Mouse (Mus musculus) liver, postnatal 0 days (tissue): Measurements from ENCODE around the gene Pik3c2g. TPM values are rescaled to one million over a fixed set of nuclear protein-coding genes. Genes with fewer than 3 reads are reported as not detected.

Experiments
- ATAC-seq: fragments of 200-750 bp; cut with Nextera tagmentation; 2 replicates; pipeline ENCODE4 v1.8.0; 2017; ENCODE audit warnings: mild to moderate bottlenecking, moderate library complexity
- DNase-seq: peaks from one replicate; pipeline ENCODE4 v3.0.0-alpha.2; 2016
- H3K27ac ChIP-seq: fragments of 300-500 bp; sonication (generic); 2 replicates; pipeline ENCODE4 v1.5.1; 2014; ENCODE audit warnings: antibody characterized with exemption, moderate library complexity, mild to moderate bottlenecking, low read depth
- H3K27me3 ChIP-seq: fragments of 300-500 bp; sonication (generic); 2 replicates; pipeline ENCODE4 v1.6.1; 2014; ENCODE audit warnings: low read length, control low read depth, mixed read lengths; ENCODE audit not compliant: insufficient read depth
- H3K36me3 ChIP-seq: fragments of 300-500 bp; sonication (generic); replicated peaks from 2 replicates; pipeline ENCODE4 v1.6.1; 2014; ENCODE audit warnings: mild to moderate bottlenecking, control low read depth, low read length, moderate library complexity, mixed read lengths; ENCODE audit not compliant: insufficient read depth
- H3K4me1 ChIP-seq: fragments of 300-500 bp; sonication (generic); 2 replicates; pipeline ENCODE4 v1.6.1; 2014; ENCODE audit warnings: antibody characterized with exemption, mild to moderate bottlenecking, control low read depth; ENCODE audit not compliant: insufficient read depth
- H3K4me2 ChIP-seq: fragments of 300-500 bp; sonication (generic); 2 replicates; pipeline ENCODE4 v1.6.1; 2014; ENCODE audit warnings: low read depth, mild to moderate bottlenecking, low read length, moderate library complexity, mixed read lengths
- H3K4me3 ChIP-seq: fragments of 300-500 bp; sonication (generic); 2 replicates; pipeline ENCODE4 v1.5.1; 2014; ENCODE audit warnings: low read depth, low read length
- H3K9ac ChIP-seq: fragments of 300-500 bp; sonication (generic); replicated peaks from 2 replicates; pipeline ENCODE4 v1.6.1; 2014; ENCODE audit warnings: mild to moderate bottlenecking, moderate library complexity
- H3K9me3 ChIP-seq: fragments of 300-500 bp; sonication (generic); 2 replicates; pipeline ENCODE4 v1.6.1; 2016; ENCODE audit warnings: mild to moderate bottlenecking, control low read depth, low read length, mixed read lengths
- CTCF ChIP-seq: sonication (generic); IDR thresholded peaks from 2 replicates; pipeline ENCODE4 v1.5.1; 2016; ENCODE audit warnings: antibody characterized with exemption, low read depth
- EP300 ChIP-seq: IDR thresholded peaks from 2 replicates; pipeline ENCODE4 v1.6.1; 2016; ENCODE audit warnings: antibody characterized with exemption, low read depth, mild to moderate bottlenecking
- WGBS: fragments of 180-500 bp; shearing (Covaris S2); extraction: QIAGEN DNeasy Blood & Tissue Kit; methylation state at CpG from one replicate; pipeline ENCODE4 v1.1.7; 2014; ENCODE audit not compliant: insufficient replicate concordance; 5-methylcytosine and 5-hydroxymethylcytosine counted together
- polyA plus RNA-seq: library from polyadenylated mRNA; unstranded; fragments of >200 nt; fragmentation: Nextera tagmentation; extraction: Ambion mirVana; gene quantifications from 2 replicates; pipeline ENCODE4 v1.2.1, GENCODE M21; 2015

Gene Pik3c2g
- polyA plus RNA-seq, 1 experiment from 2014 or later = 5.6 TPM

DNA sequence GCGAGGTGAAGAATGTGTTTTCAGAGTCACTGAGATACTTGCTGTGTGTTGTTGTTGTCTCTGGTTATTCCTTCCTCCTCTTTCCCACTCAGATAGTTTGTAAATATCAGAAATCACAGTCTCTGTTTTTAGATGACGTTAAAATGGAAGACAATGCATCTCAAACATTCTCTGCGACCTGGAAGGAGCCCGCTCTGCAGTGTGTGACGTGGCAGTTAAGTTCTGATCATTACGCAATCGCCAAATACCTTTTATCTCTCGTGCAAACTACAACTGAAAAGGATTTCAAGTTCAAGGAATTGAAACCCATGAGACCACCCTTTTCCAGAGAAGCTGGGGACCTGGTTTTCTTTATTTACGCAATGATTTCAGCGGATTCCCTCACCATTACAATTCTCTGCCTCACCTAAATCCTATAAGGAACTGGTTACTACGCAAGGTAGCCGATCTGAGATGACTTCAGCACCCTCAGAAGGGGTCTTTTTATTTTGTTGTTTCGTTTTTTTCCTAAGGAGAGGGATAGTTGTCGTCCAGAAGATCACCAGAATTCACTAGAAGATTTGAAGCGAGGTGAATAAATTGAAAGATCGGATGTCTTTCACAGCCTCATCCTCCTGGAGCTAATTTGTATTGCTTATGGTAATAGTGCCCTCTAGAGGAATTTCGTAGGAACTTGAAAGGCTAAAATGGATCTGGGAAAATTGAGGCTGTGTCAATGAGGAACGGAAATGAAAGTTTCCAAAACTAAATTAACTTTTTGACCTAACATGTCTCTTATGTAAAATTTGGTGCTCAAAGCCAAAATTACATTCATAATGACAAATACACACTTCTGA is 9.8 kb upstream of the Pik3c2g start:
- H3K36me3 ChIP-seq = no peaks in the 10 kb centered on the region
- H3K4me2 ChIP-seq = peak overlapping the region; percentile 68
- H3K9me3 ChIP-seq = no peaks in the 10 kb centered on the region
- TF ChIP-seq EP300 (no peak), CTCF (peak; percentile 65)
- H3K27me3 ChIP-seq = no peaks in the 10 kb centered on the region
- ATAC-seq = peak; percentile 62
- DNase-seq = no peak
- peak overlapping the region; percentile 32 for H3K4me3 ChIP-seq
- no peak overlapping the region for H3K9ac ChIP-seq
- 38% methylated on average over 18 of the region's 18 CpGs for WGBS
- no peaks in the 10 kb centered on the region for H3K4me1 ChIP-seq
- H3K27ac ChIP-seq = no peak overlapping the region

DNA sequence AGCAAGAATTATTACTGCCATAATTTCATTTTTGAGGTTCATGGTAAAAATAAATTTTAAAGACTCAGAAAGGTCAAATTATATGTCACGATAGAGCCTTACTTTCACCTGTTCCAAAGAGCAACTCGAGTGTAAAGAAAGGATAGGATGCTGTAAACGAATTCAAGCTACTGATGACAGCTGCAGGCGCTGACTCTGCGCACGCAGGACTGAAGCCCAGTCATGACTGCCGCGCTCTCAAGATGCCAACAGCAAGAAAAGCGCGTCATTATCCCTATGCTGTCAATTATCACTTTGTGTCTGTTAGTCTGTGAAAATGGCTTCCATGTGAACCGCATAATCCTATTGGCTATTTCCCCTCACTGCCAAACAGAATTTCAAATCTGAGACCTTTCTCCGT is 457 bp downstream of the Pik3c2g start:
- no peak for TF ChIP-seq CTCF
- TF ChIP-seq EP300 = no peak
- Histone ChIP-seq H3K4me2 (peak overlapping the region; percentile 46), H3K36me3 (no peaks in the 10 kb centered on the region), H3K4me1 (0 out of 2 replicates have a peak, but pooled peaks cover 5% of the 10 kb centered on the region), H3K4me3 (peak overlapping the region; percentile 38), H3K9ac (peak overlapping the region; percentile 53), H3K27me3 (no peaks in the 10 kb centered on the region), H3K27ac (peak overlapping the region; percentile 84), H3K9me3 (no peaks in the 10 kb centered on the region)
- peak; percentile 16 for DNase-seq
- 63% methylated on average over 12 of the region's 12 CpGs for WGBS
- peak; percentile 27 for ATAC-seq

DNA sequence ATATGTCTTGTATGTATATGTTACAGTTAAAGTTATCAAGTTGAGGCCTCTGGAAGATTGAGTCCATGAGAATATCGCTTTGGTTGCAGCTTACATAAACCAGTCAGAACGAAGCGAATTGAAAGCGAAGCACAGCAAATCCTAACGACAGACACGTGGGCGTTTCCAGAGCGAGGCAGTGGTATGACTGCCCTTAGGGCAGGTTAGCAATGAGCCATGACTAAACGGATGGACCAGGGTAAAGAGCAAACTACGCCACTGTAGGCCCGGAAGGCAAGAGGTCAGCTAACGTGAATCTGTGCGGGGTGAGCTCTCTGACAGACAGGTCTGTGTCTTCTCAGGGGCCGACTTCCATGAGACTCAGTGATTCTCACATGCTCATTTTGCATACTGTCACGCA is 1.4 kb downstream of the Pik3c2g start:
- Histone ChIP-seq H3K9me3 (no peaks in the 10 kb centered on the region), H3K4me1 (0 out of 2 replicates have a peak, but pooled peaks cover 5% of the 10 kb centered on the region), H3K27ac (peak overlapping the region; percentile 84), H3K4me3 (no peak overlapping the region), H3K27me3 (no peaks in the 10 kb centered on the region), H3K36me3 (no peaks in the 10 kb centered on the region), H3K4me2 (0 out of 2 replicates have a peak overlapping the region, but pooled peaks have one; percentile 46), H3K9ac (no peak overlapping the region)
- TF ChIP-seq CTCF = no peak
- TF ChIP-seq EP300 = no peak
- DNase-seq (peak; percentile 60), ATAC-seq (peak; percentile 86)
- WGBS = 61% methylated on average over 15 of the region's 15 CpGs

DNA sequence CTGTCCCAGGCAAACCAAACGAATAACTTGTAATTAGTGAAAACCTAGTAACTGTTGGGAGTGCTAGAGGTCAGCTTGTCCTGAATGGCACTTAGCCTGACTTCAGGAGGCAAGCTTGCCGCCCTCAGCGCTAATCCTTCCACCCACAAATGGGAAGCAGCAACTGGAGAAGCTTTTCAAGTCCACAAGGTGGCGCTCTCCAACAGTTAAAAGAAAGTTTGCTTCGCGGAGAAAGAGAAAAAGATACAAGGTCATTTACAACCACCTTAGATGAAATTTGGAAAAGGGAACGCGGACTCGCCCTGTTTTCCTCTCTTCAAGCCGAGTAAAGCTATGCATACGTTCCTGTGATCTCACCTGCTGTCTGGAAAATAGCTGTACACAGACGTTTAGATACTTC is 2.3 kb downstream of the Pik3c2g start:
- TF ChIP-seq EP300 (0 out of 2 replicates have a peak, but pooled peaks have one; percentile 12), CTCF (peak; percentile 73)
- no peak overlapping the region for H3K4me3 ChIP-seq
- peak overlapping the region; percentile 42 for H3K4me2 ChIP-seq
- DNase-seq (peak; percentile 37), ATAC-seq (no peak)
- 11% methylated on average over 12 of the region's 12 CpGs for WGBS
- H3K4me1 ChIP-seq = 0 out of 2 replicates have a peak, but pooled peaks cover 5% of the 10 kb centered on the region
- no peaks in the 10 kb centered on the region for H3K27me3 ChIP-seq
- peak overlapping the region; percentile 72 for H3K27ac ChIP-seq
- H3K9ac ChIP-seq = no peak overlapping the region
- no peaks in the 10 kb centered on the region for H3K36me3 ChIP-seq
- no peaks in the 10 kb centered on the region for H3K9me3 ChIP-seq

DNA sequence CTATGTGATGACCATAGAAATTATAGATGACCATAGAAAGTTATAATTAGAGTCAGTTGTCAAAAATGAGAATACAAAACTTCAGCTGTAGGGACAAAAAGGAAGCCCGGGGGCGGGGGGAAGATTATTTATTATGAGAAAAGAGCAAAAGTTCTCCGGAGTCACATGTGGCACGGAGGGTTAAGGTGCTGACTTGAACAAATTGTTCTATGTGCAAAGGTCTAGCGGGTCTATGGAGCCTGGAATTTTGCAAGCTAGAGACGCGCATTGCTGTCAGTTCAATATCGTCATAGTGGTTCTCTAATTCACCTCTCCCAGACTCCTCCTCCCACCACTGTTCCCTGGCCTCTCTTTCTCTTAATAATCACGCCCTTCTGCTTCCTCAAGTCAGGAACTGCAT is 2.8 kb downstream of the Pik3c2g start:
- ATAC-seq = peak; percentile 50
- TF ChIP-seq EP300 (no peak), CTCF (no peak)
- Histone ChIP-seq H3K4me2 (peak overlapping the region; percentile 42), H3K9ac (no peak overlapping the region), H3K36me3 (no peaks in the 10 kb centered on the region), H3K9me3 (no peaks in the 10 kb centered on the region), H3K27ac (peak overlapping the region; percentile 72), H3K27me3 (no peaks in the 10 kb centered on the region), H3K4me3 (no peak overlapping the region), H3K4me1 (0 out of 2 replicates have a peak, but pooled peaks cover 5% of the 10 kb centered on the region)
- DNase-seq = peak; percentile 14
- 52% methylated on average over 9 of the region's 9 CpGs for WGBS

DNA sequence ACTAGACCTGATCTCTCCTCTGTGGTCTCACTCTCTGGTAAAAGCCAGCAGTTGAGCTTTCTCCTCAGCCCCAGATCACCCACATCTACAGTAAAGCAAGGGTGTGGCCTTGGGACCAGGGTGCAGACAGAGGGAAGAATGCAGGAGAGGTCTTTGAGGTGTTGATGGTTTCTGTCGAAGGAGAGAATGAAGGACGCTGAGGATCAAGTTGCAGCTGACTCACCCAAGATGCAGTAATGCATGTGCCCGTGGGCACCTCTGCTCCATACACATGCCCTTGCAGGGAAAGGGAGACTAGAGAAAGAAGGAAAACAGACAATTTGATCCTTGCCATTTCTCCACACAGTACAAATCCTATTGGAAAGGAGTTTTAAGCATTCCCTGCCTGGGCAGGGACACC is 5.1 kb downstream of the Pik3c2g start:
- WGBS = 40% methylated on average over 3 of the region's 3 CpGs

More for the DNA sequence above, 5.1 kb downstream of the Pik3c2g start:
- H3K27me3 ChIP-seq = no peaks in the 10 kb centered on the region
- H3K4me2 ChIP-seq = no peak overlapping the region
- no peak for TF ChIP-seq CTCF
- TF ChIP-seq EP300 = no peak
- no peaks in the 10 kb centered on the region for H3K9me3 ChIP-seq
- H3K27ac ChIP-seq = peak overlapping the region; percentile 62; the same call in 1 of the 2 replicates
- ATAC-seq (no peak), DNase-seq (no peak)
- 0 out of 2 replicates have a peak, but pooled peaks cover 5% of the 10 kb centered on the region for H3K4me1 ChIP-seq
- no peak overlapping the region for H3K9ac ChIP-seq
- no peak overlapping the region for H3K4me3 ChIP-seq
- no peaks in the 10 kb centered on the region for H3K36me3 ChIP-seq
